Mouse (Mus musculus): ENCODE measurements around the gene Selenom. TPM values are rescaled to one million over a fixed set of nuclear protein-coding genes. Genes with fewer than 3 reads are reported as not detected.
A peak's percentile ranks its signal among the peaks of the same experiment; 100 is the strongest.

Gene Selenom
- 24.5 and 40.8 TPM in 2 replicates for polyA plus RNA-seq (2012; rRNA removed)

GRCm38 (mm10) chr11:3514529-3515054 lies at the start of gene Selenom:
Gene Selenom, plus strand, starts transcription at chr11:3514684.
- no peaks in the 10 kb centered on the region; the same call in 1 of the 2 replicates for H3K27me3 ChIP-seq (ENCODE audit: control insufficient read depth, insufficient read depth, low read length)
- WGBS, result under 1% methylated on average over 26 of the region's 26 CpGs

GRCm38 (mm10) chr11:3471448-3471850 lies 43.0 kb upstream of the Selenom start:
- TF ChIP-seq CTCF (IDR thresholded peaks at IDR 0.05; ENCODE audit: borderline replicate concordance, control insufficient read depth, extremely low read depth, insufficient read depth, low read length, poor library complexity), result no peak
- 68% methylated on average over 11 of the region's 11 CpGs for WGBS
- no peak for DNase-seq
- H3K4me3 ChIP-seq (ENCODE audit: control insufficient read depth, insufficient read depth, low read length), result no peak overlapping the region
- no peaks in the 10 kb centered on the region for H3K36me3 ChIP-seq (ENCODE audit: control insufficient read depth, insufficient read depth, low read length)
- H3K4me1 ChIP-seq (replicated peaks; ENCODE audit: control insufficient read depth, insufficient read depth, low read length), result 0 out of 2 replicates have a peak, but pooled peaks cover 2% of the 10 kb centered on the region
- no peaks in the 10 kb centered on the region for H3K27me3 ChIP-seq (ENCODE audit: control insufficient read depth, insufficient read depth, low read length)
- no peak overlapping the region for H3K27ac ChIP-seq (ENCODE audit: control insufficient read depth, insufficient read depth, low read length)

More at GRCm38 (mm10) chr11:3514529-3515054, at the start of gene Selenom:
- Histone ChIP-seq H3K27ac (ENCODE audit: control insufficient read depth, insufficient read depth, low read length) (no peak within 1 kb of the TSS), H3K36me3 (ENCODE audit: control insufficient read depth, insufficient read depth, low read length) (no peaks in the 10 kb centered on the region), H3K4me1 (replicated peaks; ENCODE audit: control insufficient read depth, insufficient read depth, low read length) (peaks cover 25% of the 10 kb centered on the region), H3K4me3 (ENCODE audit: control insufficient read depth, insufficient read depth, low read length) (peak within 1 kb of the TSS; percentile 45)
- peak; percentile 81 for DNase-seq
- TF ChIP-seq POLR2A (IDR thresholded peaks at IDR 0.05; ENCODE audit: control insufficient read depth, extremely low read depth, insufficient read depth, low read length, poor library complexity) (no peak), CTCF (IDR thresholded peaks at IDR 0.05; ENCODE audit: borderline replicate concordance, control insufficient read depth, extremely low read depth, insufficient read depth, low read length, poor library complexity) (peak; percentile 78; the same call in 1 of the 2 replicates)

GRCm38 (mm10) chr11:3472484-3472883 lies 42.0 kb upstream of the Selenom start:
- TF ChIP-seq POLR2A (IDR thresholded peaks at IDR 0.05; ENCODE audit: control insufficient read depth, extremely low read depth, insufficient read depth, low read length, poor library complexity) (no peak), CTCF (IDR thresholded peaks at IDR 0.05; ENCODE audit: borderline replicate concordance, control insufficient read depth, extremely low read depth, insufficient read depth, low read length, poor library complexity) (no peak)
- Histone ChIP-seq H3K27ac (ENCODE audit: control insufficient read depth, insufficient read depth, low read length) (no peak overlapping the region), H3K4me3 (ENCODE audit: control insufficient read depth, insufficient read depth, low read length) (no peak overlapping the region), H3K4me1 (replicated peaks; ENCODE audit: control insufficient read depth, insufficient read depth, low read length) (0 out of 2 replicates have a peak, but pooled peaks cover 2% of the 10 kb centered on the region), H3K27me3 (ENCODE audit: control insufficient read depth, insufficient read depth, low read length) (no peaks in the 10 kb centered on the region), H3K36me3 (ENCODE audit: control insufficient read depth, insufficient read depth, low read length) (no peaks in the 10 kb centered on the region)
- DNase-seq, result peak; percentile 81
- 42% methylated on average over 1 of the region's 1 CpGs for WGBS

- Histone ChIP-seq H3K27ac (ENCODE audit: control insufficient read depth, insufficient read depth, low read length) (no peak overlapping the region), H3K27me3 (ENCODE audit: control insufficient read depth, insufficient read depth, low read length) (no peaks in the 10 kb centered on the region), H3K4me1 (replicated peaks; ENCODE audit: control insufficient read depth, insufficient read depth, low read length) (0 out of 2 replicates have a peak, but pooled peaks cover 2% of the 10 kb centered on the region), H3K4me3 (ENCODE audit: control insufficient read depth, insufficient read depth, low read length) (no peak overlapping the region), H3K36me3 (ENCODE audit: control insufficient read depth, insufficient read depth, low read length) (no peaks in the 10 kb centered on the region)
- 33% methylated on average over 7 of the region's 7 CpGs for WGBS
- TF ChIP-seq POLR2A (IDR thresholded peaks at IDR 0.05; ENCODE audit: control insufficient read depth, extremely low read depth, insufficient read depth, low read length, poor library complexity) (no peak), CTCF (IDR thresholded peaks at IDR 0.05; ENCODE audit: borderline replicate concordance, control insufficient read depth, extremely low read depth, insufficient read depth, low read length, poor library complexity) (no peak)
- no peak for DNase-seq
Observed at GRCm38 (mm10) chr11:3474480-3475115, 39.9 kb upstream of the Selenom start.

GRCm38 (mm10) chr11:3475489-3475888 lies 39.0 kb upstream of the Selenom start:
- H3K27me3 ChIP-seq (ENCODE audit: control insufficient read depth, insufficient read depth, low read length), result no peaks in the 10 kb centered on the region
- no peak for DNase-seq
- H3K4me3 ChIP-seq (ENCODE audit: control insufficient read depth, insufficient read depth, low read length), result no peak overlapping the region
- no peak overlapping the region for H3K27ac ChIP-seq (ENCODE audit: control insufficient read depth, insufficient read depth, low read length)
- H3K4me1 ChIP-seq (replicated peaks; ENCODE audit: control insufficient read depth, insufficient read depth, low read length), result 0 out of 2 replicates have a peak, but pooled peaks cover 2% of the 10 kb centered on the region
- H3K36me3 ChIP-seq (ENCODE audit: control insufficient read depth, insufficient read depth, low read length), result no peaks in the 10 kb centered on the region
- TF ChIP-seq CTCF (IDR thresholded peaks at IDR 0.05; ENCODE audit: borderline replicate concordance, control insufficient read depth, extremely low read depth, insufficient read depth, low read length, poor library complexity) (no peak), POLR2A (IDR thresholded peaks at IDR 0.05; ENCODE audit: control insufficient read depth, extremely low read depth, insufficient read depth, low read length, poor library complexity) (no peak)

GRCm38 (mm10) chr11:3483980-3484642 lies 30.4 kb upstream of the Selenom start:
- no peak for DNase-seq
- Histone ChIP-seq H3K4me3 (ENCODE audit: control insufficient read depth, insufficient read depth, low read length) (no peak overlapping the region), H3K4me1 (replicated peaks; ENCODE audit: control insufficient read depth, insufficient read depth, low read length) (no peaks in the 10 kb centered on the region), H3K27ac (ENCODE audit: control insufficient read depth, insufficient read depth, low read length) (no peak overlapping the region), H3K27me3 (ENCODE audit: control insufficient read depth, insufficient read depth, low read length) (no peaks in the 10 kb centered on the region), H3K36me3 (ENCODE audit: control insufficient read depth, insufficient read depth, low read length) (no peaks in the 10 kb centered on the region)
- 88% methylated on average over 11 of the region's 11 CpGs for WGBS
- no peak for TF ChIP-seq CTCF (IDR thresholded peaks at IDR 0.05; ENCODE audit: borderline replicate concordance, control insufficient read depth, extremely low read depth, insufficient read depth, low read length, poor library complexity)
- TF ChIP-seq POLR2A (IDR thresholded peaks at IDR 0.05; ENCODE audit: control insufficient read depth, extremely low read depth, insufficient read depth, low read length, poor library complexity), result no peak
